Mouse (Mus musculus): ENCODE measurements around the gene Amer2. TPM values are rescaled to one million over a fixed set of nuclear protein-coding genes. Genes with fewer than 3 reads are reported as not detected.

The Amer2 gene
- polyA plus RNA-seq, 1 experiment: 0.05 TPM

DNA sequence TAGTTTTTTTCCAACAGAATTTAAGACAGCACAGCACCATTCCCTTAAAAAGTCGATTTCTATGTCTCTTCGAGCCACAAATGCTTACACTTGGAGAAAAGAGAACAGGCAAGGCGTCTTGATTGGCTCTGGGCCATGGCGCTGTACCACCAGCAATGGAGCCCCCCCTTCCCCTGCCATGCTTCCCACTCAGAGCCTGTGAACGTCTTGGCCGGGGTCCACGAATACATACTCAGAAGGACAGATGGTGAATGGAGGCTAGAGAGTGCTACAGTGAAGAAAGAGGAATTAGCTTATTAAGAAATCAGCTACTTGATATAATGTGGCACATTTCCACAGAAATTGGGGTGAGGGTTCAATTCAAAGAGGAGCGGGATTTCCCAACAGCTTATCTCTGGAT, 41.6 kb downstream of the Amer2 start:
- TF ChIP-seq POLR2A (IDR thresholded peaks at IDR 0.05; ENCODE audit: control insufficient read depth, extremely low read depth, insufficient read depth, low read length, poor library complexity): no peak
- TF ChIP-seq CTCF (IDR thresholded peaks at IDR 0.05; ENCODE audit: borderline replicate concordance, control insufficient read depth, extremely low read depth, insufficient read depth, low read length, poor library complexity): no peak
- H3K4me1 ChIP-seq (replicated peaks; ENCODE audit: control insufficient read depth, insufficient read depth, low read length): no peaks in the 10 kb centered on the region
- H3K4me3 ChIP-seq (ENCODE audit: control insufficient read depth, insufficient read depth, low read length): no peak overlapping the region
- 72% methylated on average over 8 of the region's 8 CpGs for WGBS
- H3K27me3 ChIP-seq (ENCODE audit: control insufficient read depth, insufficient read depth, low read length): no peaks in the 10 kb centered on the region
- no peak overlapping the region for H3K27ac ChIP-seq (ENCODE audit: control insufficient read depth, insufficient read depth, low read length)
- no peaks in the 10 kb centered on the region for H3K36me3 ChIP-seq (ENCODE audit: control insufficient read depth, insufficient read depth, low read length)
- DNase-seq: no peak

DNA sequence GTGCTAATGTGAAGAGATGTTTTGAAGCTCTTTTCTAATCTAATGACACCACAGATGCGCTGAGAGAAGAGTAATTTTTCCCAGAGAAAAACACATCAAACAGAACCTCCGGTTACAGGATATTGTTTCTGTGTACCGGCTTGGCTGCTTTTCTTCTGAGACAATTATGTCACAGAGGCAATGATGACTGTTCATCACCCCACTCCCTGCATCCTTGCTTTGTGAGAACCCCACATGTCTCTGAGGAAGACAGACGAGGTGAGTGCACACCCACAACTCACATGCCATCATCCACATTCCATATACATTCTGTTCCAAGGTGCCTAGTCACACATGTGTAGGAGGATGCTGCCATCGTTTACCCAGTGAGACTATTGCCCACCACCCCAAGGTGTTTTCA, 44.9 kb downstream of the Amer2 start:
- Histone ChIP-seq H3K4me3 (ENCODE audit: control insufficient read depth, insufficient read depth, low read length) (no peak overlapping the region), H3K27ac (ENCODE audit: control insufficient read depth, insufficient read depth, low read length) (no peak overlapping the region), H3K36me3 (ENCODE audit: control insufficient read depth, insufficient read depth, low read length) (no peaks in the 10 kb centered on the region), H3K27me3 (ENCODE audit: control insufficient read depth, insufficient read depth, low read length) (no peaks in the 10 kb centered on the region), H3K4me1 (replicated peaks; ENCODE audit: control insufficient read depth, insufficient read depth, low read length) (no peaks in the 10 kb centered on the region)
- DNase-seq: no peak
- WGBS: 90% methylated on average over 5 of the region's 5 CpGs
- no peak for TF ChIP-seq POLR2A (IDR thresholded peaks at IDR 0.05; ENCODE audit: control insufficient read depth, extremely low read depth, insufficient read depth, low read length, poor library complexity)
- TF ChIP-seq CTCF (IDR thresholded peaks at IDR 0.05; ENCODE audit: borderline replicate concordance, control insufficient read depth, extremely low read depth, insufficient read depth, low read length, poor library complexity): no peak

DNA sequence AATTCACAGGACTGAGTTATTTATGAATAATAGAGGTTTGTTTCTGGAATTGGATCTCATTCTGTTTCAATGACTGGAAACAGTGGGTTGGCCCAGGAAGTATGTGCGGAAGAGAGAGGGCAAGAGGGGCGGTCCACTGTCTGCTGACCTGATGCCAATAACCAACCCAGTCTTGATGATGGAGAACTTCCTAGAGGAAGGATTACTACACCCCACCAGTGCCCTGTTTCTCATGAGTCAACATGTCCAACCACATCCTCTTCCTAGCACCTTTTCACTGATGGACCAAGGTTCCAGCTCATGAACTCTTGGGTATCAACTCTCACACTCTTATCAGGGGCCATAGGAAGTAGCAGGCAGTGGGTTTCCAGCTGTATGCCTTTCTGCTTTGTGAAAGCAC, 49.9 kb downstream of the Amer2 start:
- H3K27me3 ChIP-seq (ENCODE audit: control insufficient read depth, insufficient read depth, low read length): no peaks in the 10 kb centered on the region
- WGBS: 96% methylated on average over 2 of the region's 2 CpGs
- no peaks in the 10 kb centered on the region for H3K4me1 ChIP-seq (replicated peaks; ENCODE audit: control insufficient read depth, insufficient read depth, low read length)
- DNase-seq: no peak
- H3K27ac ChIP-seq (ENCODE audit: control insufficient read depth, insufficient read depth, low read length): no peak overlapping the region
- H3K36me3 ChIP-seq (ENCODE audit: control insufficient read depth, insufficient read depth, low read length): no peaks in the 10 kb centered on the region
- H3K4me3 ChIP-seq (ENCODE audit: control insufficient read depth, insufficient read depth, low read length): no peak overlapping the region
- TF ChIP-seq CTCF (IDR thresholded peaks at IDR 0.05; ENCODE audit: borderline replicate concordance, control insufficient read depth, extremely low read depth, insufficient read depth, low read length, poor library complexity): no peak
- no peak for TF ChIP-seq POLR2A (IDR thresholded peaks at IDR 0.05; ENCODE audit: control insufficient read depth, extremely low read depth, insufficient read depth, low read length, poor library complexity)

DNA sequence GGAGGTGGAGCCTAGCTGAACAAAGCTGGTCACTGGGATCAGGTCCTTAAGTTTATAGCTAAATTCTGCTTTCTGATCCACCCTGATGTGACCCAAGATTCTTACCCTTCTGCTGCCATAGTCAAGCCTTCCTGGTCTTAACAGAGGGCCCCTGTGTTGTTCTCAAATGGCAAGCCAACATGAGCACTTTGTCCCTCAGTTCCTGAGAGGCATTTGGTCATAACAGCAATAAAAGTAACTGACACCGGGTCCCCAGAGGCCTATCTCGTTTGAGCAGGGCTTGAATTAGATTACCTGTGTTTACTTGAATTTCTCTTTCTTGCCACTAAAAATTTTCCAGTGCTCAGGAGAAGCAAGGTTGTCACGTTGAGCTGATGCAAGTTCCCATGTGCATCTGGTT, 51.1 kb downstream of the Amer2 start:
- DNase-seq: no peak

DNA sequence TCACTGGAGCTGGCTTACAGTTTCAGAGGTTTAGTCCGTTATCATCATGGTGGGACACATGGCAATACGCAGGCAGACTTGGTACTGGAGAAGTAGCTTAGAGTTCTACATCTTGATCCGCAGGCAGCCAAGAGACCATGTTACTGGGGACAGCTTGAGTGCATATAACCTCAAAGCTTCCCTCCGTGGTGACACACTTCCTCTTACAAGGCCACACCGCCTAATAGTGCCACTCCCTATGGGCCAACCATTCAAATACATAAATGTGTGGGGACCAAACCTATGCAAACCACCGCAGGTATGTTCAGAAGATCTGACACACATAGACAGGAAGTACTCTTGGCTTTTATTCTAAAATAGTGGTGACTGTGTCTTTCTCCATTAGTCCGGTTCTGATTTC, 52.5 kb downstream of the Amer2 start:
- TF ChIP-seq POLR2A (IDR thresholded peaks at IDR 0.05; ENCODE audit: control insufficient read depth, extremely low read depth, insufficient read depth, low read length, poor library complexity) (no peak), CTCF (IDR thresholded peaks at IDR 0.05; ENCODE audit: borderline replicate concordance, control insufficient read depth, extremely low read depth, insufficient read depth, low read length, poor library complexity) (no peak)
- Histone ChIP-seq H3K27me3 (ENCODE audit: control insufficient read depth, insufficient read depth, low read length) (no peaks in the 10 kb centered on the region), H3K4me1 (replicated peaks; ENCODE audit: control insufficient read depth, insufficient read depth, low read length) (no peaks in the 10 kb centered on the region), H3K4me3 (ENCODE audit: control insufficient read depth, insufficient read depth, low read length) (no peak overlapping the region), H3K36me3 (ENCODE audit: control insufficient read depth, insufficient read depth, low read length) (no peaks in the 10 kb centered on the region), H3K27ac (ENCODE audit: control insufficient read depth, insufficient read depth, low read length) (no peak overlapping the region)
- 16% methylated on average over 7 of the region's 7 CpGs for WGBS
- no peak for DNase-seq

More for the DNA sequence above, 51.1 kb downstream of the Amer2 start:
- 49% methylated on average over 3 of the region's 3 CpGs for WGBS
- Histone ChIP-seq H3K4me3 (ENCODE audit: control insufficient read depth, insufficient read depth, low read length) (no peak overlapping the region), H3K27me3 (ENCODE audit: control insufficient read depth, insufficient read depth, low read length) (no peaks in the 10 kb centered on the region), H3K36me3 (ENCODE audit: control insufficient read depth, insufficient read depth, low read length) (no peaks in the 10 kb centered on the region), H3K4me1 (replicated peaks; ENCODE audit: control insufficient read depth, insufficient read depth, low read length) (no peaks in the 10 kb centered on the region), H3K27ac (ENCODE audit: control insufficient read depth, insufficient read depth, low read length) (no peak overlapping the region)
- no peak for TF ChIP-seq POLR2A (IDR thresholded peaks at IDR 0.05; ENCODE audit: control insufficient read depth, extremely low read depth, insufficient read depth, low read length, poor library complexity)
- TF ChIP-seq CTCF (IDR thresholded peaks at IDR 0.05; ENCODE audit: borderline replicate concordance, control insufficient read depth, extremely low read depth, insufficient read depth, low read length, poor library complexity): no peak

DNA sequence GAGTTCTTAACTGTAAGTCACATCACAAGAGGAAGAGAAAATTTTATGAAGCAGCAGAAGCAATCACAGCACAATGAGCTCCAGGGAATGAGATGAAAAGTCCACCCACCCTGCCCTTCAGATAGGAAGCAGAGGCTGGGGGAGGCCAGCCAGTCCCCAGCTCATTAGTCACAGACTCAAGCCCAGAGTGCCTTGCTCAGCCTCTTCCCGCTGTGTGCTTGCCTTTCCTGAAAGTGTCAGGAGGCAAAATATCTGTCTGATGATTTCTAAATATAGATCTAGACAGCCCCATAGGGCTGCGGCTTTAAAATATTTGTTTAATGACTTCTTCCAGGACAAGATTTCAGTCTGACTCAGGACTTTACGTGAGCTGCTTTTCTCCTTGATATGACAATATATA, 54.8 kb downstream of the Amer2 start:
- TF ChIP-seq CTCF (IDR thresholded peaks at IDR 0.05; ENCODE audit: borderline replicate concordance, control insufficient read depth, extremely low read depth, insufficient read depth, low read length, poor library complexity) (no peak), POLR2A (IDR thresholded peaks at IDR 0.05; ENCODE audit: control insufficient read depth, extremely low read depth, insufficient read depth, low read length, poor library complexity) (no peak)
- no peak for DNase-seq
- H3K36me3 ChIP-seq (ENCODE audit: control insufficient read depth, insufficient read depth, low read length): no peaks in the 10 kb centered on the region
- no peak overlapping the region for H3K4me3 ChIP-seq (ENCODE audit: control insufficient read depth, insufficient read depth, low read length)
- H3K27me3 ChIP-seq (ENCODE audit: control insufficient read depth, insufficient read depth, low read length): no peaks in the 10 kb centered on the region
- 86% methylated on average over 3 of the region's 3 CpGs for WGBS
- H3K27ac ChIP-seq (ENCODE audit: control insufficient read depth, insufficient read depth, low read length): no peak overlapping the region
- no peaks in the 10 kb centered on the region for H3K4me1 ChIP-seq (replicated peaks; ENCODE audit: control insufficient read depth, insufficient read depth, low read length)

DNA sequence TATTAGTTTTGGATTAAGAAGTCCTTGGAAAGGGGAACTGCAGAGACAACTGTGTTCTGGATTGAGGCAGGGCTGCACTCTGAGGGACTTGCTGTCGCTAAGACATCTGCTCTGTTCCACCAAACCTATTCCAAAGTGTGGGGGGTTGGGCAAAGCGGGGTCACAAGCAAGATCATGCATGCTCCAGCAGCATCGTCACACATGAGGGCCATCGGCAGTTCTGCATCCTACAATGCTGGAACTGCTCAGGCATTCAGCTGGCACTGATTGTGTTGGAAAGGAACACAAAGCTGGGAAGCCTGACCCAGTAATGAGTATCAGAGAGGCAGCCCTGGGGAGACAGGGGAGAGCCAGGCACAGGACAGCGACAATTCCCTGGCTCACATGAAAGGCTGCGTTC, 56.5 kb downstream of the Amer2 start:
- 85% methylated on average over 6 of the region's 6 CpGs for WGBS

More for the DNA sequence above, 56.5 kb downstream of the Amer2 start:
- Histone ChIP-seq H3K27me3 (ENCODE audit: control insufficient read depth, insufficient read depth, low read length) (no peaks in the 10 kb centered on the region), H3K27ac (ENCODE audit: control insufficient read depth, insufficient read depth, low read length) (no peak overlapping the region), H3K4me1 (replicated peaks; ENCODE audit: control insufficient read depth, insufficient read depth, low read length) (no peaks in the 10 kb centered on the region), H3K4me3 (ENCODE audit: control insufficient read depth, insufficient read depth, low read length) (no peak overlapping the region), H3K36me3 (ENCODE audit: control insufficient read depth, insufficient read depth, low read length) (no peaks in the 10 kb centered on the region)
- no peak for TF ChIP-seq POLR2A (IDR thresholded peaks at IDR 0.05; ENCODE audit: control insufficient read depth, extremely low read depth, insufficient read depth, low read length, poor library complexity)
- TF ChIP-seq CTCF (IDR thresholded peaks at IDR 0.05; ENCODE audit: borderline replicate concordance, control insufficient read depth, extremely low read depth, insufficient read depth, low read length, poor library complexity): no peak
- no peak for DNase-seq

Data from thymus, adult 2 months (tissue).